Mouse (Mus musculus) hindbrain, embryonic 16.5 days (tissue): ENCODE results near the gene Stx3. TPM values are rescaled to one million over a fixed set of nuclear protein-coding genes. Genes with fewer than 3 reads are reported as not detected.

Experiments
- ATAC-seq: fragments of 200-750 bp; cut with Nextera tagmentation; 2 replicates; pipeline ENCODE4 v1.8.0; 2017; ENCODE audit warnings: moderate TSS enrichment, moderate library complexity
- H3K27ac ChIP-seq: fragments of 300-500 bp; sonication (generic); 2 replicates; pipeline ENCODE4 v1.5.1; 2014; ENCODE audit warnings: low read depth, mild to moderate bottlenecking, control low read depth, low read length, moderate library complexity
- H3K27me3 ChIP-seq: fragments of 300-500 bp; sonication (generic); replicated peaks from 2 replicates; pipeline ENCODE4 v1.6.1; 2014; ENCODE audit warnings: low read length; ENCODE audit not compliant: control insufficient read depth, insufficient read depth
- H3K36me3 ChIP-seq: fragments of 300-500 bp; sonication (generic); 2 replicates; pipeline ENCODE4 v1.6.1; 2014; ENCODE audit warnings: mild to moderate bottlenecking, low read length, moderate library complexity, mixed read lengths; ENCODE audit not compliant: control insufficient read depth, insufficient read depth
- H3K4me1 ChIP-seq: fragments of 300-500 bp; sonication (generic); 2 replicates; pipeline ENCODE4 v1.6.1; 2014; ENCODE audit warnings: low read depth, low read length; ENCODE audit not compliant: control insufficient read depth, insufficient read depth
- H3K4me2 ChIP-seq: fragments of 300-500 bp; sonication (generic); 2 replicates; pipeline ENCODE4 v1.6.1; 2014; ENCODE audit warnings: mild to moderate bottlenecking, low read length, control low read depth, moderate library complexity
- H3K4me3 ChIP-seq: fragments of 300-500 bp; sonication (generic); 2 replicates; pipeline ENCODE4 v1.5.1; 2014; ENCODE audit warnings: mild to moderate bottlenecking, low read length, control low read depth, moderate library complexity
- H3K9ac ChIP-seq: fragments of 300-500 bp; sonication (generic); 2 replicates; pipeline ENCODE4 v1.6.1; 2014; ENCODE audit warnings: low read depth, mild to moderate bottlenecking, control low read depth, low read length, moderate library complexity
- H3K9me3 ChIP-seq: fragments of 300-500 bp; sonication (generic); 2 replicates; pipeline ENCODE4 v1.6.1; 2014; ENCODE audit warnings: mild to moderate bottlenecking, low read length, moderate library complexity; ENCODE audit not compliant: control insufficient read depth
- WGBS: fragments of 180-500 bp; shearing (Covaris S2); extraction: QIAGEN DNeasy Blood & Tissue Kit; methylation state at CpG from one replicate; pipeline ENCODE4 v1.1.7; 2014; 5-methylcytosine and 5-hydroxymethylcytosine counted together
- polyA plus RNA-seq: library from polyadenylated mRNA; unstranded; fragments of >200 nt; fragmentation: Nextera tagmentation; extraction: Ambion mirVana; gene quantifications from 2 replicates; pipeline ENCODE4 v1.2.1, GENCODE M21; 2015

Gene Stx3
- polyA plus RNA-seq, 1 experiment from 2014 or later = 20.1 TPM

DNA sequence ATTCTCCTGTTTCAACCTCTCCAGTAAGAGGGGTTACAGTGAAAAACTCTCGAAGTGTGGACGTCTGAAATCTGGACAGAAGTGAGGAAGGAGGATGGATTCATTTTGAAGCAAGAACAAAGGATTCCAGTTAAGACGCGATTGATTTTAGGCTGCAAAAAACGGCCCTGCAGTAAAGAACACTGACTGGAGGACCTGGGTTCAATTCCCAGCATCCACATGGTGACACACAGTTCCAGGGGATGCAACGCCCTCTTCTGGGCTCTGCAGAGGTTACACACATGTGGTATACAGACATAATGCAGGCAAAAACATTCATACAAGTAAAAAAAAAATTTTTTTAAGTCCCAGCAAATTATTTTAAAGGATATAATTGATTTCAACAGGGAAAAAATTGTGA, 1.0 kb upstream of the Stx3 start:
- no peak overlapping the region for H3K27ac ChIP-seq
- peak overlapping the region; percentile 88 for H3K4me3 ChIP-seq
- no peak for ATAC-seq
- peak overlapping the region; percentile 57 for H3K4me2 ChIP-seq
- no peaks in the 10 kb centered on the region for H3K9me3 ChIP-seq
- H3K4me1 ChIP-seq = peaks cover 11% of the 10 kb centered on the region
- H3K36me3 ChIP-seq = no peaks in the 10 kb centered on the region
- WGBS = 28% methylated on average over 6 of the region's 6 CpGs
- H3K27me3 ChIP-seq = no peaks in the 10 kb centered on the region
- H3K9ac ChIP-seq = peak overlapping the region; percentile 47

DNA sequence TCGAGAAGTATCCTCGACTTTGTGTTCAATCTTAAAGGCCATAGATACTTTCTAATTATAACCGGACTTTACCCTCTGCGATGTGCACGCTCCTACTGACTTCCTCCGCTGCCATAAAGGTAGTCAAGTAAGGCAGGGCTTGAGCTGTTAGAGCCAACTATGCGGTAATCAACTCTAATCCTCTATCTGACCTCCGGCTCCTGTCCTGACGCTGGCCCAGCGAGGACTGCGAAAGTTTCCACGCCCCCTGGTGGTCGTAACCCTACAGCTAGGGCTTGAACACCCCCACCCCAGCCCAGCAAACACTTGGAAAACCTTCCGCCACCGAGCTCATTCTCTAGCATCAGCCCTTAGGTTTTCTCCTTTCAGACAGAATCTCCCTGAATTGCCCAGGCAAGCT, 597 bp upstream of the Stx3 start:
- Histone ChIP-seq H3K9ac (peak overlapping the region; percentile 47), H3K4me2 (peak overlapping the region; percentile 57), H3K36me3 (no peaks in the 10 kb centered on the region), H3K9me3 (no peaks in the 10 kb centered on the region), H3K4me3 (peak overlapping the region; percentile 88), H3K27me3 (no peaks in the 10 kb centered on the region), H3K4me1 (peaks cover 11% of the 10 kb centered on the region), H3K27ac (no peak overlapping the region)
- under 1% methylated on average over 15 of the region's 15 CpGs for WGBS
- ATAC-seq = peak; percentile 74

DNA sequence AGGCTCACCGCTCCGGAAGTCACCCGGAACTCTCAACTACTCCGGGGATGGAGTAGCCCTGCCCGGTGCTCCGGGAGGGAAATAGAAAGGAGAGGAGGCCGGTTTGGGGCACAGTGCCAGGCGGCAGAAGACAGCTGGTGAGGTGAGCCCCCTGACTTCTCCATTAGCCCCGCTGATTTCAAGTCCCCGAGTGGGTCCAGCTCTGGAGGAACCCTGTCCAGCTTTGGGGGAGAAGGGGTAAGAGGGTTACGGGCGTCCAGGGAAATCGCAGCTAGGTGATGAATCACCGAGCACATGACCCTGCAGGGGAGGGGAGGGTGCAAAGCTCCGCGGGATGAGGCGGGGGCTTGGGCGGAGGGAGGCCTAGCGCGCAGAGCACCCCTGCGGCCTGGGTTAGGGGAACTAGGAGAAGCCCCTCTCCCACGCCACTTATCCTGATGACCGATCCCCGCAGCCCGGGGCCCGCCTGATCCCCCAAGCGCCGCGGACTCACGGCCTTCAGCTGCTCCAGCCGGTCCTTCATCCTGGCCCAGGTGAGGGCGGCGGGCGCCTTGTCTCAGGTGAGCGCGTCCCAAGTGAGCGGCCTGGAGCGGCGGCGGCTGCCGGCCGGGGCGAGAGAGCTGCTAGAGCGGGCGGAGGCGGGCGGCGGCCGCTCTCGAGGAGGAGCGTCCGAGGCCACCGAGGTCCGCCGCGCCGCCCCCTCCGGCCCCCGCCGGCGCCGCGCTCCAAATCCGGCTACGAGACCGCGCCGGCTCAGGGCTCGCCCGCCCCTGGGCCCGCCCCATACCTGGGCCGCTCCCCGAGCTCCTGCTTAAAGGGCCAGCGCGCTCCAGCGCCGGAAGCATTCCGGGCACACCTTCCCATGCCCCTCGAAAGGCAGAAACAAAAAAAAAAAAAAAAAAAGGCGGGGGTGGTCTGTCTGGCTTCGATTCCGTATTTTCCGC, 732 bp downstream of the Stx3 start:
- Histone ChIP-seq H3K27ac (peak overlapping the region; percentile 66; the same call in 1 of the 2 replicates), H3K36me3 (no peaks in the 10 kb centered on the region), H3K9me3 (no peaks in the 10 kb centered on the region), H3K4me2 (peak overlapping the region; percentile 57), H3K4me1 (peaks cover 11% of the 10 kb centered on the region), H3K4me3 (peak overlapping the region; percentile 88), H3K9ac (peak overlapping the region; percentile 91), H3K27me3 (no peaks in the 10 kb centered on the region)
- ATAC-seq = peak; percentile 89
- WGBS = under 1% methylated on average over 69 of the region's 83 CpGs

DNA sequence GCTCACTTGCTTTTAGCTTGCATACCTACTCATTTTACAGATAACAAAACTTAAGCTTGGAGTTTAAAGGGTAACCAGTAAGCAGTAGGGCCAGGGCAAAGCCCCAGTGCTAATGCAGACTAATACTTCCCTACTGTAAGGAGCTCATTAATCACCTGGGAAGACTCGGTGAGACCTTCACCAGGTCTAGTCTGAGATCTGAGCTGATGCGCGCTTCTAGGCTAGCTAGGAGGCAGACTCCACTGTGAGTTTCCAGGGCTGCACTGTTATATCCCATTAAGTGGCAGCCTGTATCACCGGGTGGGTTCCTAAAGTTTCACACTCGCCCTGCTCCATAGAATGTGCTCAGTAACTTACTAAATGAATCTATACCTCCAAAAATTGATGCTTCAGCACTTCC, 1.6 kb downstream of the Stx3 start:
- Histone ChIP-seq H3K27ac (no peak overlapping the region), H3K4me1 (peaks cover 11% of the 10 kb centered on the region), H3K9ac (no peak overlapping the region), H3K4me3 (peak overlapping the region; percentile 88), H3K36me3 (no peaks in the 10 kb centered on the region), H3K27me3 (no peaks in the 10 kb centered on the region), H3K9me3 (no peaks in the 10 kb centered on the region), H3K4me2 (peak overlapping the region; percentile 57)
- ATAC-seq = peak; percentile 9; the same call in 1 of the 2 replicates
- WGBS = 19% methylated on average over 5 of the region's 5 CpGs

DNA sequence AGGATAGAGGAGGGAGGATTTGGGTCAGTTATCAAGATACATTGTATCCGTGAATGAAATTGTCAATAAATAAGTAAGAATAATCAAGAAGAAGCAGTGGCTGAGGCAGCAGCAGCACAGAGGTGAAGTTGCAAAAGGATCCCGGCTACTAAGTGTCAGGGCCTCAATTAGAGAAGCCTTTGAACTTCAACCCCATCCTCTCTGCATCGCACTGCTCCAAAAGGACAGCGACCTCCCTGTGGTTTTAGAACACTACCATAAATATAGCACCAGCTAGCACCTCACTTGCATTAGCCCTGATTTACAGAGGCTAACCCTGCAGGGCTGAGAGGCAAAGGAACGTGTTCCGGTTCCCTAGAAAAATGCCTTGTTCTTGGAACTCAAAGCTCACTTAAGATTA, 2.5 kb downstream of the Stx3 start:
- Histone ChIP-seq H3K27ac (no peak overlapping the region), H3K4me3 (no peak overlapping the region), H3K27me3 (no peaks in the 10 kb centered on the region), H3K4me2 (no peak overlapping the region), H3K9me3 (no peaks in the 10 kb centered on the region), H3K9ac (no peak overlapping the region), H3K4me1 (peaks cover 17% of the 10 kb centered on the region), H3K36me3 (no peaks in the 10 kb centered on the region)
- no peak for ATAC-seq
- 50% methylated on average over 6 of the region's 6 CpGs for WGBS

DNA sequence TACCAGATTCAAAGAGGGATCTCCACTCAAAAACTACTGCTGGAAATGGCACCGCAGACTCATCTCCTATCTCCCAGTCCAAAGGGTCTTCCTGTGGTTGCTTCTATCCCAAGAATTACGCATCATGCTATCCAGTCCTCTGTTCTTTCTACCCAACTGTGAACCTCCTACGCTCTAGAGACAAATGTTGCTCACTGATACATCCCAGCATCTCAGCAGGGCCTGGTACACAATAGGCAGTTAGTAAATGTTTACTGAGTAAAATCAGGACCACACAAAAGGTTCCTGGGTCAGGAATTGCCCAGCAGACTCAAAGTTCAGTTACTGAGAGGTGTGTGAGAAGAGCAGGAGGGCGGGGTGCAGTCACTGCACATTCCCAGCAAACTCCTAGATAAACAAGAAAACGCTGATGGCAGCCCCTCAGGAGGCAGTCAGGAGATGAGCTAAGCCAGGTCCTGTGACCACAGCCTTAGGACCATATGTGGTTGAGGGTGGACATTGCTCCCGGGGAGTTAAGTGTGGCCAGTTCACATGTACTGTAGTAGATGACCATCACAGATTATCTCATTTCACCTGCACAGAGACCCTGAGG, 4.4 kb downstream of the Stx3 start:
- Histone ChIP-seq H3K27me3 (no peaks in the 10 kb centered on the region), H3K4me3 (no peak overlapping the region), H3K9ac (no peak overlapping the region), H3K4me2 (no peak overlapping the region), H3K36me3 (no peaks in the 10 kb centered on the region), H3K9me3 (no peaks in the 10 kb centered on the region), H3K27ac (no peak overlapping the region), H3K4me1 (peaks cover 14% of the 10 kb centered on the region)
- ATAC-seq = no peak
- WGBS = 75% methylated on average over 6 of the region's 6 CpGs

DNA sequence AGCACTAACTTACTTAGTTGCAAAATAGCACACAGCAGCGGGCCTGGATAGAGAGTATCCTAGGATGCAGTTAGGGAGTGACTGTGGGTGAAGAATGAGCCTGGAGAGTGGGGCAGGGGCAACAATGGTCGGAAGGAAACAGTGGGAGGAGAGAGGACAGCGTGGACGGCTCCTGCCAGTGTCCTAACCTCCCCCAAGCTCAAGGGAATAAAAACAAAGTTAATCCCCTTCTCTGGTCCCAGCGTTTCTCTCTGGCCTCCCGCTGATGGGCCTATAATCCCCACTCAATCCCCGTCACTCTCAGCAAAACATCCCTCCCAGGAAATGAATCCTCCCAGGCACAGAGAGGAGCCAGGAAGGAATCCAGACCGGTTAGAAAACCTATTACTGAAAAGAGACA, 5.6 kb downstream of the Stx3 start:
- no peaks in the 10 kb centered on the region for H3K9me3 ChIP-seq
- H3K4me3 ChIP-seq = no peak overlapping the region
- H3K4me2 ChIP-seq = no peak overlapping the region
- H3K27ac ChIP-seq = no peak overlapping the region
- H3K4me1 ChIP-seq = peaks cover 10% of the 10 kb centered on the region
- no peak overlapping the region for H3K9ac ChIP-seq
- no peaks in the 10 kb centered on the region for H3K27me3 ChIP-seq
- ATAC-seq = no peak
- WGBS = 17% methylated on average over 8 of the region's 8 CpGs
- no peaks in the 10 kb centered on the region for H3K36me3 ChIP-seq

DNA sequence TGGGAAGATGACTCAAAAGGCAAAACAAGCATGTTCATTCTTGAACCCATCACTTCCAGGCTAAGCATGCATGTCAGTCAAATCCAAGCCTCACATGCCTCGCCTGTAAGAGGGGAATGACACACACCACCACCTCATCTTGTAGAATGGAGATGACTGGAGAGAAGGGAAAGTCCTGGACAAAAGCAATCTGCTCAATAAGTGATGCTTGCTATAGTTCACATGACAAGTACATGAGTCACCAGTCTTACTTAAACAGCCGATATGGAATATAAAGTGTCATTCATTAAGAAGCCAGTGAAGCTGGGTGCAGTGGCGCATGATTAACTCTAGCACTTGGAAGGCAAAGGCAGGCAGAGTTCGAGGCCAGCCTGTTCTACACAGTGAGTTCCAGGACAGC, 6.1 kb downstream of the Stx3 start:
- no peak for ATAC-seq

DNA sequence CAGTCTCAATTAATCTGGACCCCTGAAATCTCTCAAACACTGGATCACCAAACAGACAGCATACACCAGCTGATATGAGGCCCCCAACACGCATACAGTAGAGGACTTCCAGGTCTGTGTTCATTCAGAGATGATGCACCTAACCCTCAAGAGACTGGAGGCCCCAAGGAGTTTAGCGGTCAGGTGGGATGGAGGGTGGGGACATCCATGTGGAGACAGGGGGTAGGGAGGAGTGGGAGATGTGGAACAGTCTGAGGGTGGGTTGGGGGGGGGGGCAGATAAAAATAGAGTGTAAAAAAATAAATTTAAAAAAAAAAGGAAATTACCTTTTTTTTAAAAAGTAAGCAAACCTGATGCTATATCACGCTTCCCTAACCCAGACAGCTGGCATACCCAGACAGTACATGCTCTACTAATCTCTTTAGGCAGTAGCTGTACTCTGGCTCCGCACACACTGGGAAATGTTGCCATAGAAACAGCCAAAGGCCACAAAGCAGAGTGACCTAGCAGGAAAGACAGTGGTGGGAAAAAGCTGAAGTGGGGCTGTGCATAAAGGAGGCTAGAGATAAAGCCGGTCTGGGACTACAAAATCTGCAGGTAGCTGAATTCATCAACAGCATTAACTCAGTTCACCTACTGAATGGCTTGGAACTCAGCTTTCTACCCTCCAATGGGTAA, 7.4 kb downstream of the Stx3 start:
- Histone ChIP-seq H3K4me1 (peaks cover 7% of the 10 kb centered on the region), H3K9ac (no peak overlapping the region), H3K4me3 (no peak overlapping the region), H3K27ac (no peak overlapping the region; the same call in 1 of the 2 replicates), H3K4me2 (no peak overlapping the region), H3K9me3 (no peaks in the 10 kb centered on the region), H3K36me3 (no peaks in the 10 kb centered on the region), H3K27me3 (no peaks in the 10 kb centered on the region)
- 42% methylated on average over 5 of the region's 5 CpGs for WGBS
- peak; percentile 95 for ATAC-seq

More for the DNA sequence above, 6.1 kb downstream of the Stx3 start:
- Histone ChIP-seq H3K27me3 (no peaks in the 10 kb centered on the region), H3K9ac (no peak overlapping the region), H3K4me2 (no peak overlapping the region), H3K4me1 (peaks cover 10% of the 10 kb centered on the region), H3K36me3 (no peaks in the 10 kb centered on the region), H3K27ac (no peak overlapping the region), H3K9me3 (no peaks in the 10 kb centered on the region), H3K4me3 (no peak overlapping the region)
- 81% methylated on average over 4 of the region's 4 CpGs for WGBS
